Mouse (Mus musculus) erythroblast, embryonic 14.5 days (primary cell): ENCODE data around the gene Adam12.

Experiments used
- GATA1 ChIP-seq: IDR thresholded peaks from 2 replicates; pipeline ENCODE4 v1.6.1; 2012; ENCODE audit warnings: low read length, inconsistent platforms, mixed read lengths
- TAL1 ChIP-seq: IDR thresholded peaks from 3 replicates; pipeline ENCODE4 v1.6.1; 2012; ENCODE audit warnings: low read length, inconsistent platforms, mixed read lengths

- TF ChIP-seq GATA1 (no peak), TAL1 (no peak)
Measured at GRCm38 (mm10) chr7:134246624-134247023, 14.7 kb upstream of the Adam12 start.
